Mouse (Mus musculus): Measurements from ENCODE around the gene Morc3.

Gene Morc3

DNA sequence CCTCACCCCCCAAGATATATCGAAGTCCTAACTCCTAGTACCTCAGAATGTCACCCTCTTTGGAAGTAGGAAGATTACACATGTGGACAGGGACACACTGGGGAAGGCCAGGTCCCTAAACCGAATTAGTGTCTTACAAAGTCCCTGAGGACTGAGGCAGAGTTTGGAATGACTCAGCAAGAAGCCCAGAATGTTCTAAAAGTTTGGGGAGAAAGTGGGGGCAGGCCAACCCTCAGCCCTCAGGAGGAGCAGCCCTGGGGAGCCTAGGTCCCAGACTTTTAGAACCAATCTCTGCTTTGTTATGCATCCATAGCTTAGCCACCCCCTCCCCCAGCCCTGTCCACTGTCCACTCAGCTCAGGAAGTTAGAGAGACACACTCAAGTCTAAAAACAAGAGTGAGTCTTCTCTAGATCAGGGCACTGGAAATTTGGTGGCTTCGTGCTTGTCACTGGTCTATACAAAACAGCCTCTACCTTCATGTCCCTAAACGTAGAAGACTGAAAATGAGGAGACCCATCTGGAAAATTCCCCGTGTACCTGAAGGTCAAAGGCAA, 91.0 kb downstream of the Morc3 start:
- no peak for DNase-seq (ENCODE audit: extremely low spot score)

- DNase-seq (ENCODE audit: extremely low spot score): no peak
Observed at GRCm38 (mm10) chr16:93923788-93924187, 91.9 kb downstream of the Morc3 start.

All from embryo, embryonic 9.5 days (tissue).